Mouse (Mus musculus) limb, embryonic 15.5 days (tissue): Measurements from ENCODE around the gene Cux1. TPM values are rescaled to one million over a fixed set of nuclear protein-coding genes. Genes with fewer than 3 reads are reported as not detected.

Experiments used
- ATAC-seq: fragments of 200-750 bp; cut with Nextera tagmentation; 2 replicates; pipeline ENCODE4 v1.8.0; 2017; ENCODE audit warnings: low read depth, moderate TSS enrichment; ENCODE audit not compliant: insufficient number of reproducible peaks, low FRiP score, low TSS enrichment
- H3K27ac ChIP-seq: fragments of 300-500 bp; sonication (generic); 2 replicates; pipeline ENCODE4 v1.5.1; 2015; ENCODE audit warnings: moderate library complexity, mild to moderate bottlenecking, inconsistent platforms
- H3K27me3 ChIP-seq: fragments of 300-500 bp; sonication (generic); 2 replicates; pipeline ENCODE4 v1.6.1; 2015; ENCODE audit warnings: inconsistent platforms
- H3K36me3 ChIP-seq: fragments of 300-500 bp; sonication (generic); 2 replicates; pipeline ENCODE4 v1.6.1; 2015; ENCODE audit warnings: inconsistent platforms
- H3K4me1 ChIP-seq: fragments of 300-500 bp; sonication (generic); 2 replicates; pipeline ENCODE4 v1.6.1; 2015; ENCODE audit warnings: inconsistent platforms
- H3K4me2 ChIP-seq: fragments of 300-500 bp; sonication (generic); 2 replicates; pipeline ENCODE4 v1.6.1; 2015; ENCODE audit warnings: mild to moderate bottlenecking, inconsistent platforms
- H3K4me3 ChIP-seq: fragments of 300-500 bp; sonication (generic); 2 replicates; pipeline ENCODE4 v1.5.1; 2015; ENCODE audit warnings: mild to moderate bottlenecking, inconsistent platforms
- H3K9ac ChIP-seq: fragments of 300-500 bp; sonication (generic); 2 replicates; pipeline ENCODE4 v1.6.1; 2015; ENCODE audit warnings: inconsistent platforms
- H3K9me3 ChIP-seq: fragments of 300-500 bp; sonication (generic); 2 replicates; pipeline ENCODE4 v1.6.1; 2016; ENCODE audit warnings: inconsistent platforms
- WGBS: fragments of 180-500 bp; shearing (Covaris S2); methylation state at CpG from one replicate; pipeline ENCODE4 v1.1.7; 2015; 5-methylcytosine and 5-hydroxymethylcytosine counted together
- polyA plus RNA-seq: library from polyadenylated mRNA; unstranded; fragments of >200 nt; fragmentation: Nextera tagmentation; extraction: Ambion mirVana; gene quantifications from 2 replicates; pipeline ENCODE4 v1.2.1, GENCODE M21; 2015

Cux1 gene
- polyA plus RNA-seq, 1 experiment from 2014 or later = 80.1 TPM

DNA sequence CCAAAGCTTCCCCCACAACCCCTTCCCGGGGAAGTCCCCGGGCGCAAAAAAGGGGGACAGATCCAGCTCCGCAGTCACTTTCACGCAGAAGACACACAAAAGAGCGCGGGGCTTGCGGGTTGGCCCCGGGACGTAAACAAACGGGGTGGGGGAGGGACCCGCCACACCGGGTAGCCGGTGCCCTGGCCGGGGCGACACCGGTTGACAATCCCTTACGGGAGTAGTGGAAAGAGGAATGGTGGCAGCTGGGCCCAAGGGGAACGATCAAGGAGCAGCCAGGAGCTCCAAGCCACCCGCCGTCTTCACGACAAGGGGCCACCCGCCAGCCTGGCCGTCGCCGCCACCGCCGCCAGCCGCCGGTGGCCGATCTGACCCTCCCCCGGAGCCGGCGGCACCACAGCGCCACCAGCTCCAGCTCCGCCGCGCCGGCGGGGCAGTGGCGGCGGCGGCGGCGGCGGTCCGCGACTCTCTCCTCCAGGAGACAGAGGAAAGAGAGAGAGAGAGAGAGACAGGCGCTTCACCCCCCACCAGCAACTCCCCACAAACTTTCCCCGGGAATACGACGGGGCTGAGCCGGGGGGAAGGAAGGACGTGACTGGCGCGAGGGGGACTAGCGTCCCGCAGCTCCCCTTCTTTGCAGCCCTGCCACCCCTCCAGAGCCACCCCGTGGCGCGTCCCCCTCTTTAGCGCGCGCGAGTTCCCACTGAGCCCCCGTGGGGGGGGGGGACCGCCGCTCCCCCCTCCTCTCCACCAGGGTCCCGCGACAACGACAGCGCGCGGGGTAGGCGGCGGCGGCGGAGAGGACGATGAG, 1.1 kb downstream of the Cux1 start:
- H3K4me1 ChIP-seq = peaks cover 35% of the 10 kb centered on the region
- ATAC-seq = peak; percentile 5; the same call in 1 of the 2 replicates
- under 1% methylated on average over 60 of the region's 79 CpGs for WGBS
- no peaks in the 10 kb centered on the region for H3K36me3 ChIP-seq
- H3K4me2 ChIP-seq = peak overlapping the region; percentile 100
- no peaks in the 10 kb centered on the region for H3K9me3 ChIP-seq
- peak overlapping the region; percentile 83 for H3K9ac ChIP-seq
- peak overlapping the region; percentile 89 for H3K27ac ChIP-seq
- H3K27me3 ChIP-seq = peaks cover 32% of the 10 kb centered on the region
- peak overlapping the region; percentile 95 for H3K4me3 ChIP-seq

DNA sequence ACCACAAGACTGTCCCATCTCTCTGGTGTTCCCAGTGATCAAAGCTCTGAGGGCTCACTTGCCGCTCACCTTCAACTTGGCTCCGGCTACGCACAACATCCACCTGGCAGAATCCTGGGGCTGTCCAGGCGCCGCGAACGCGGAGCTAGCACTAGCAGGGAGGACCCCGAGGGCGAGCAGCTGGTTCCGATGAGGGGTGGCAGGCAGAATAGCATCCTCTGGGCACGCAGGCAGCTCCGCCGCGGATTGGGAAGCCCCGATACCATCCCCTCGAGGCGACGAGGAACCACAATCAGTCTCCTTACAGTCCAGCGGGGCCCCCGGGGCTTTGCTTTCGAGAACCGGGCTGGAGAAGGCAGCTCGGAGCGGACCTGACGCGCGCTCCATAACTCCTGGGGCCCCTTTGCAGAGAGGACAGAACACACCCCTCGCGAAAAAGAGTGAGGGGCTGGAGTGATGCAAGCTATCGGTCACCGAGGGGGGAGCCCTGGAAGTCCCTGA, 1.9 kb downstream of the Cux1 start:
- Histone ChIP-seq H3K4me2 (peak overlapping the region; percentile 100), H3K9ac (peak overlapping the region; percentile 83), H3K27me3 (peaks cover 25% of the 10 kb centered on the region), H3K4me1 (peaks cover 39% of the 10 kb centered on the region), H3K36me3 (no peaks in the 10 kb centered on the region), H3K4me3 (peak overlapping the region; percentile 95), H3K27ac (peak overlapping the region; percentile 89), H3K9me3 (no peaks in the 10 kb centered on the region)
- no peak for ATAC-seq
- WGBS = under 1% methylated on average over 32 of the region's 32 CpGs

DNA sequence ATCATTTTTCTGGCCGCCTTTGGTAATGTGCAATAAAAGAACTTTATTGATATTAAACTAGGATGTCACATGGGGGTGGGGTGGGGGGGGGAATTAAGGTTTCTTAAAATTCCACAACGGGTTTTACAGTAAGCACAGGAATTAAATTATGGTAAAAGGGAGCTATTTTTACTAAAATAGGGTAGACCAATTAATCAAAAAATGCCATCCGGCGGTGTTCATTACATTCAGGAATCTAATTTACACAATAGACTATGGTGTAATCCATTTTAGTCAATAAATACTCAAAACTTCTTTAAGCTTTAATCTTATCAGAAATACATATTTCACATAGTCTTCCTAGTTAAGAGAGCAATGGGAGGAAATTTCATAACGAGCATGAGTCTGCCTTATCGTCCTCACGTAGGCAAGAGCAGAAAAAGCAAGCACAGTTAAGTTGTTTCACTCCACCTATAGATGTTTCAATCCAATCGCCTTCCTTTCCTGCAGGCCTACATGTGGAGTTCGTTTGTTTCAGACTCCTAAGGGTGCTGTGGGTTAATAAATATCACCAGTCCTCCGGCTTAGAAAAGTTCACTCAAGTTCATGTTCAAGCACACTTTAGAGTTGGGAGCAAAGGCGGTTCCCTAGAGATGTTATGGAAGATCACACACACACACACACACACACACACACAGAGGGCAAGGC, 2.5 kb downstream of the Cux1 start:
- Histone ChIP-seq H3K27me3 (peaks cover 20% of the 10 kb centered on the region), H3K4me1 (peaks cover 39% of the 10 kb centered on the region), H3K9me3 (no peaks in the 10 kb centered on the region), H3K4me3 (peak overlapping the region; percentile 95), H3K4me2 (peak overlapping the region; percentile 100), H3K27ac (peak overlapping the region; percentile 89; the same call in 1 of the 2 replicates), H3K9ac (peak overlapping the region; percentile 83; the same call in 1 of the 2 replicates), H3K36me3 (no peaks in the 10 kb centered on the region)
- WGBS = 36% methylated on average over 11 of the region's 11 CpGs
- no peak for ATAC-seq

DNA sequence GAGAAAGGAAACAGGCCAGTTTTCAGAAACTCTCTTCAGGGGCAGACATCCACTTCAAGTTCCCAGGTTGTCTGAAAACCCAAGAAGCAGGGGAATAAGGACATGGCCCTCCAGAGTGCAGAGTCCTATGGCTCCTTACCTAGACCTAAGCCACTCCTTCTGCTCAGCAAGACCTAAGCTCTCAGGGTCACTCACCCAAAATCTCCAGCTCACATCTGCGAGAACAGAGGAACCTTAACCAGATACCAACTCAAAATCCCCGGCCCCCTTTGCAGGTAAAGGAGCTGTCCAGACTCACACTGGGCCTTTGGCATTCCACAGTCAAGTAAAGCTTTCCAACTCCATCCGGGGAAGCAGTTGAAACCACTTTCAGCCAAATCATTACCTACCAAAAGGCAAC, 3.3 kb downstream of the Cux1 start:
- H3K27me3 ChIP-seq = peaks cover 16% of the 10 kb centered on the region
- no peaks in the 10 kb centered on the region for H3K36me3 ChIP-seq
- 55% methylated on average over 3 of the region's 3 CpGs for WGBS
- no peak overlapping the region for H3K4me2 ChIP-seq
- no peak overlapping the region for H3K27ac ChIP-seq
- no peak overlapping the region for H3K4me3 ChIP-seq
- no peaks in the 10 kb centered on the region for H3K9me3 ChIP-seq
- no peak for ATAC-seq
- H3K9ac ChIP-seq = no peak overlapping the region
- H3K4me1 ChIP-seq = peaks cover 42% of the 10 kb centered on the region

DNA sequence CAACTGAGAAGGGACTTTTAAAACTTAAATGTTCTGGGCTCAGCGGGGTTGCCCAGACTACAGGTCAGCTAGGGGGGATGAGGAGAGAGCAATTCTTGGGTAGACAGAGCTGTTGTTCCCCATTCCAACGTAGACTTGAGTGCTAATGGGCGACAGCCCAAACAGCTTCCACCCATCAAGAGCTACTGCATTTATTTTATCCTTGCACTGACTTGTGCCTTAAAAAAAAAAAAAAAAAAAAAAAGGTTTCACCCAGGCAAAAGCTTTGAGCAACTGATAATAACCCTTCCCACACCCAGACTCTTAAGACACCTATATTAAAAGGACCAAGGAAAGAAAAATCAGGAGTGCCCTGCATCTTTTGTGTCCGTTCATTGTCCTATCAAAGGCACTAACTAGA, 4.2 kb downstream of the Cux1 start:
- ATAC-seq = no peak
- 54% methylated on average over 4 of the region's 4 CpGs for WGBS
- Histone ChIP-seq H3K4me1 (peaks cover 35% of the 10 kb centered on the region), H3K27ac (no peak overlapping the region), H3K9me3 (no peaks in the 10 kb centered on the region), H3K4me3 (no peak overlapping the region), H3K4me2 (no peak overlapping the region), H3K36me3 (no peaks in the 10 kb centered on the region), H3K27me3 (peaks cover 9% of the 10 kb centered on the region; the same call in 1 of the 2 replicates), H3K9ac (no peak overlapping the region)

DNA sequence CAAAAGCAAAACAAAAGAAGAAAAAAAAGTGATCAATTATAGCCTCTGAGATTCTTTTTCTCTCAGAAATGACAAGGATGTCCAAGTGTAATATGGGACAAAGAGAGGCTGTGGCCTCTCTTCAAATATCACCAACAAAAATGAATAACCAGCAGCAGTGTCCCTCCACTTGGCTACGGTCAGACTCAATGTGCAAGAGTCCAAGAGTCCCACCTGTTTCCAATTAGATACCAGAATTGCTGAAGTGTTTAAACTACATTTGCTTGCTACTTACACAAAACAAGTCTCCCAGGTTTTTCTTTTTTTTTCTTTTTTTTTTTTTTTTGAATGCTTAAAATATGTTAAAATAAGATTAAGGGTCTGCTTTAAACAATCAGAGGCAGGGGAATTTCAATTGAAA, 5.1 kb downstream of the Cux1 start:
- Histone ChIP-seq H3K4me1 (peaks cover 31% of the 10 kb centered on the region), H3K4me3 (no peak overlapping the region)

DNA sequence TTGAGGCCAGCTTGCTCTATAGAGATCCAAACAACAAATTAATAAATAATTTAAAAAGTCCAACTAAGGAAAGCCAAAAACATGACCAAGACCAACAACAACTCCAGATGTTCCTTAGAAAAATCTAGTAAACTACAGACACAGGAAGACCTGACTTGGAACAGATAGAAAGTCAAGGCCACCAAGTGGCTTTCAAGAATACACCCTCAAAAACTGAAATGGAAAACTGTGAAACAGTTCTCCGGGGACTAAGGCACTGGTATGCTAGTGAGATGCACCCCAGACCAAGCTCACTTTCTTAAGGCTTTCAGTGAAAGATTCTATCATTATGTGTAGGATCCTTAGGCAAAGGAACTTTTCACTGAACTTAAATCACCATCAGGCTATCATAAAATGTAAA, 5.6 kb downstream of the Cux1 start:
- Histone ChIP-seq H3K27ac (no peak overlapping the region), H3K4me2 (no peak overlapping the region), H3K9me3 (no peaks in the 10 kb centered on the region), H3K27me3 (peaks cover 4% of the 10 kb centered on the region; the same call in 1 of the 2 replicates), H3K4me3 (no peak overlapping the region), H3K9ac (no peak overlapping the region), H3K4me1 (peaks cover 34% of the 10 kb centered on the region), H3K36me3 (no peaks in the 10 kb centered on the region)
- 82% methylated on average over 1 of the region's 1 CpGs for WGBS
- no peak for ATAC-seq

More for the DNA sequence above, 5.1 kb downstream of the Cux1 start:
- Histone ChIP-seq H3K9ac (no peak overlapping the region), H3K27ac (no peak overlapping the region), H3K4me2 (no peak overlapping the region), H3K36me3 (no peaks in the 10 kb centered on the region), H3K9me3 (no peaks in the 10 kb centered on the region), H3K27me3 (peaks cover 4% of the 10 kb centered on the region; the same call in 1 of the 2 replicates)
- WGBS = 43% methylated on average over 1 of the region's 1 CpGs
- no peak for ATAC-seq

DNA sequence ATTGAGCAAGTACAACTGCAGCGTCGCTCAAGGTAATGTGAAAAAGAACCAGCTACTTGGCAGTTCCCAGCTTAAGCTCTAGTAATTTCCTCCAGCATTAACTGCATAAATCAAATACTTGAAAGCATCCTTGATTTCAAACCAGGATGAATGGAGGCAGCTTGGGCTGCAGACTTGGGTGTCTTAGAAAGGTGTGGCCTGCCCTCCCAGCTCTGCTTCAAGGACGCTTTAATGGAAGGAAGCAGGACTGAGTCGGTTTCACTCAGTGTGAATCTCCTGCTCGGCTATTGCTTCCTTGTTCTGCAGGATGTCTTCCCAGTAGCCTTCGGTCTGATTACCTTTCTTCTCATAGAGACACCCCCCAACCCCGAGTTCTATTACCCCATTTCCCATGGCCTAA, 6.6 kb downstream of the Cux1 start:
- H3K4me3 ChIP-seq = no peak overlapping the region
- no peak overlapping the region for H3K27ac ChIP-seq
- no peaks in the 10 kb centered on the region for H3K36me3 ChIP-seq
- H3K4me1 ChIP-seq = peaks cover 40% of the 10 kb centered on the region
- H3K9ac ChIP-seq = no peak overlapping the region
- ATAC-seq = no peak
- 51% methylated on average over 7 of the region's 7 CpGs for WGBS
- H3K4me2 ChIP-seq = no peak overlapping the region
- no peaks in the 10 kb centered on the region for H3K9me3 ChIP-seq
- peaks cover 4% of the 10 kb centered on the region; the same call in 1 of the 2 replicates for H3K27me3 ChIP-seq

DNA sequence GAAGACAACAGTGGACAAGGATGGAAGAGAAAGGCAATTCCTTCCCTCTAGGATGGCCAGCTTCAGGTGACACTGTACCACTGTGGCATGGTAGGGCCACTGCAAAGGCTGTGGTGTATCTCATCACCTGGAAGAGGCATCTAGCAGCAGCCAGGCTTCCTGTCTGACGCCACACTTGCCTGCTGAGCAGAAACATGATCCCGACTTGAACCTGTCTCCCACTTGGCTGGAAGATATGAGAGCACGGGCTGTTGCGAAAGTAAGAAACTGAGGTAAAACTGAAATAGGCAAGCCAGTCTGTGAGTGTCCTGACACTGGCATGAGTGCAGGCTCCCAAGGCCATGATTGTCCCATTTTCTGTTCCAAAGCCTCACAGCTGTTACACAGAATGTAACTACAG, 9.8 kb downstream of the Cux1 start:
- Histone ChIP-seq H3K36me3 (no peaks in the 10 kb centered on the region), H3K9ac (no peak overlapping the region), H3K4me3 (no peak overlapping the region), H3K9me3 (no peaks in the 10 kb centered on the region), H3K4me1 (peaks cover 35% of the 10 kb centered on the region), H3K27me3 (peaks cover 4% of the 10 kb centered on the region; the same call in 1 of the 2 replicates), H3K4me2 (no peak overlapping the region), H3K27ac (no peak overlapping the region)
- no peak for ATAC-seq
- 60% methylated on average over 4 of the region's 4 CpGs for WGBS

DNA sequence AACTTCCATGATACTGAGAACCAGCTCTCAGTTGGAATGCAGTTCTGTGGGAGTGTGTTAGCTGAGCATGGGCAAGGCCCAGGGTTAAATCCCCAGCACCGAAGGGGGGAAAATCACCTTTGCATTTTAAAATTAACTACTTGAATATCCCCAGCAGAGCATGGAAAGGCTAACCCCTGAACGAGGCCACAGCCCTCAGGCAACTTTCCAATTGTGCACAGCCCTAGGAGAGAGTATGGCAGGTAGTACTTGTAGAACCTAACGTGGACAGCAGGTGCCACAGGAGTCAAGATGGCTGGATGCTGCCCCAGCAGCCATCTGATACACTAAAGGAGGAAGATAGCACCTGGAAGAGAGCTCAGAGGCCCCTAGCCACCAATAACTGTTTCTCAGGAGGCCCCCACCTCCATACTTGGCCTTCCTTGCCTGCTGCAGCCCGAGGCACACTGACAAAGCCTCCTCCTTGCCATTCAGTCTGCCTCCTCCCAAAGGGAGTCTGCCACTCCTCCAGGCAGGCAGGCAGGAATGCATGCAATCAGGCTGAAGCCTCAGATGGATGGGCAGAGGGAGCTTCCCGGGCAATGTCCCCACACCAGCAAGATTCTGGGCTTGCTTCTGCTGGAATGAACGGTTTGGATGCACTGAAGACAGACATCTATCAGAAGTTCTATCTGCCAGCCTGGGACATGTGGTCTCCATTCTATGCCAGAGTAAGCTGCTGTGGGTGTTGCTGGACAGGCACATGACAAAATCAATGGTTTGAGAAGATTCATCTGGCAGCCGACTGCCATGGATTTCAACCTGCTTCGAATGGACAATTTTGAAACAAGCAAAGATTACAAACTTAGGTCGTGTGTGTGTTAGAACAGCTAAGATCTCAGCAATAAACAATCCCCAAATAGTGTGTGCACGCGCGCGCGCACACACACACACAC, 10.7 kb downstream of the Cux1 start:
- no peak overlapping the region for H3K4me3 ChIP-seq
- H3K9ac ChIP-seq = no peak overlapping the region
- no peak overlapping the region for H3K27ac ChIP-seq
- no peaks in the 10 kb centered on the region for H3K36me3 ChIP-seq
- no peaks in the 10 kb centered on the region for H3K9me3 ChIP-seq
- peaks cover 2% of the 10 kb centered on the region; the same call in 1 of the 2 replicates for H3K27me3 ChIP-seq
- no peak for ATAC-seq
- no peak overlapping the region for H3K4me2 ChIP-seq
- H3K4me1 ChIP-seq = peaks cover 43% of the 10 kb centered on the region
- WGBS = 68% methylated on average over 14 of the region's 14 CpGs

DNA sequence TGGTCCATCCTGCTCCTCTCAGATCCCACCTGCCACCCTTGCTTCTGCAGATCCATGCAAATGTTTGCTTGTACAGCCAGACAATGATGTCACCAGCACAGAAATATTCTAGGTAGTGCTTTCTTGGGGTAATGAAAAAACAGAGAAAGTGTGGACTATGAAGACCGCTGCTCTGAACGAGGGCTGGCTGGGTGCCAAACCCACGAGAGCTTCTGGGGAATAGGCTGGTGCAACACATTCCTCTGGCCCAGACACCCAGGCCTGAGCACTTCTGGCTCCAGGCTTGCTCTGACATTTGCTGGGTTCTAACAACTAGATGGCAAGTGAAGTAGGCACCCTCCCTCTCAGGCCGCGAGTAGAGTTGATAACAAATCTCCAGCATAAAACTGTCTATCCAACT, 11.6 kb downstream of the Cux1 start:
- WGBS = 16% methylated on average over 5 of the region's 5 CpGs
- ATAC-seq = 0 out of 2 replicates have a peak, but pooled peaks have one; percentile 52

More for the DNA sequence above, 11.6 kb downstream of the Cux1 start:
- H3K4me2 ChIP-seq = no peak overlapping the region
- no peak overlapping the region for H3K27ac ChIP-seq
- no peaks in the 10 kb centered on the region for H3K27me3 ChIP-seq
- H3K4me1 ChIP-seq = peaks cover 43% of the 10 kb centered on the region
- H3K36me3 ChIP-seq = no peaks in the 10 kb centered on the region
- no peak overlapping the region for H3K9ac ChIP-seq
- H3K4me3 ChIP-seq = no peak overlapping the region
- no peaks in the 10 kb centered on the region for H3K9me3 ChIP-seq
